Mouse (Mus musculus): ENCODE data around the gene Epb41l4b.

Gene Epb41l4b

DNA sequence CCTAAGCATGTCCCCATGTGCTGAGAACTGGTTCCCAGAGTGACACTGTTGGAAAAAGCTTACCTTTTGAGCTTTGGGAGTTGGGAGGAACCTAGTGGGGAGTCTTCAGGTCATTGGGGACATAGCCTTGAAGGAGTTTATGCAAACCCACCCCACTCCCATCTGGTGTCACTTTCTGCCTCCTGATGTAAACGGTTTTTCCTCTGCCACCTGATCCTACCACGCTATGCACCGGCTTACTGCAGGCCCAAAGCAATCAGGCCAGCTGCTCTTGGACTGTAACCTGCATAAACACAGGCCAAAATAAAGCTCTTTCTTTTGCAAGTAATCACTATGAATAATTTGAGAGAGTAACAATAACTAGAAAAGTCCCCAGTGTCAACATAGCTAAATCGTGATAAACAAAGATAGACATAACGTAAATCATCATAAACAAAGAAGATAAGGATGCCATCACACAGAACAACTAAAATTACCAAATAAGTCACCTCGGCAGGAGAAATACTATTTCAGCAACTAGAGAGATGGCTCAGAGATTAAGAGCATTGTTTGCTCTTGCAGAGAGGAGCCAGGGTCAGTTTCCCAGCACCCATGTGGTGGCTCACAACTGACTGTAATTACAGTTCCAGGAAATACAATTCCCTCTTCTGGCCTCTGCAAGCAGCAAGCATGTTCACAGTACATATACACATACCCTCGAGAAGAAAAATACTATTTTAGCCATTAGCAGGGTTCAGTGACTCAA, 29.6 kb downstream of the Epb41l4b start:
- DNase-seq: no peak

DNA sequence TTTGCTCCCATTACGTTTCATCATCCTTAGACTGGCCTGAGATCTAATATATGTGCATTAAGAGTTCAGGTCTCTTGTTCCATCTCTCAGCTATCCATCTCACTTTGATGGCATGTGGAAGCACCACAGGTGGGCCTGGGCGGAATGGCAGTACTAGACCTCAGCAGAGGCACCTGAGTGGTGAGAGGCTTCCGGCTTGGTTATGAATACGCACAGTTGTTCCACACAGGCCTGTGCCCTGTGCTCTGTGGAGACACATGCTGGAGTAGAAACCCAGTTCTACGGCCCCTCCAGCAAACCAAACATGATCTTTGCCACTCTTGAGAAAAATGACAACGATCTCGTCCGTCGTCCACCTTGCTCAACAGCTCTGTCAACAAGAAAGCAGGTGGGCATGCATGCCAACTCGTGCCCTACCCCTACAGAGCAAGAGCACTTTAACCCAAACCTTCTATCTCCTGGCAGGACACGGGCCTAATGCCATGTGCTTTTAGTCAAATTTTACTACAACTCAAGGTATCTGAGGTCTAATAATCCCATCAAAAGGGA, 31.2 kb downstream of the Epb41l4b start:
- DNase-seq: no peak

DNA sequence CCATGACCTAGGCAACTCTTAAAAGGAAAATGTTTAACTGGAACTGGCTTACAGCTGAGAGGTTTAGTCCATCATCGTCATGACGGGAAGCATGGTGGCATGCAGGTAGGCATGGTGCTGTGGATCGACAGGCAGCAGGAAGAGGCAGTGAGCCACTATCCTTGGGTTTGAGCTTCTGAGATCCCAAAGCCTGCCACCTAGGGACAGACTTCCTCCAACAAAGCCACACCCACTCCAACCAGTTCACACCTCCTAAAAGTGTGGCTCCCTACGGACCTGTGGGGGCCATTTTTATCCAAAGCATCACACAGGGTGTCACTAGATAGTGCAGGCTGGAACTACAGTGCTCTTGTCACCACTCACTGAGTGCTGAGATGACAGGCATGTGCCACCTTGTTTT, 31.8 kb downstream of the Epb41l4b start:
- no peak for DNase-seq

DNA sequence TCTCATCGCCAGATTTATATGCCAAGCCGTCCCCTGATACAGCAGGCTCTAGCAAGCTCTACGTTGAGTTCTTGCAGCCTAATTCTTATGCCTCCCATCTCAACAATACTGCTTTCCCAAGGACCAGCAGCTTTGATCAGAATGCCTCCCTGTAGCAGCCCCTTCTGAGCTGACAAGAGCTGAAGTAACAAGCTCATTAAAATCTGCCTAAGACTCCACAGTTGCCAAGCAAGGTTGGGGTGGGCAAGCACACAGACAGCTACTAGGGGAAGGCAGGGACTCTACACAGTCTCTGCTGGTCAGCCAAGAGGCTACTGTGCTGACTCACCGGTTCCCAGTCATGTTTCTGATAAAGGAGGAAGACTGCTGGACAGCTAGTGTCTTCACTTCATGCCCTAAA, 33.7 kb downstream of the Epb41l4b start:
- DNase-seq: no peak

DNA sequence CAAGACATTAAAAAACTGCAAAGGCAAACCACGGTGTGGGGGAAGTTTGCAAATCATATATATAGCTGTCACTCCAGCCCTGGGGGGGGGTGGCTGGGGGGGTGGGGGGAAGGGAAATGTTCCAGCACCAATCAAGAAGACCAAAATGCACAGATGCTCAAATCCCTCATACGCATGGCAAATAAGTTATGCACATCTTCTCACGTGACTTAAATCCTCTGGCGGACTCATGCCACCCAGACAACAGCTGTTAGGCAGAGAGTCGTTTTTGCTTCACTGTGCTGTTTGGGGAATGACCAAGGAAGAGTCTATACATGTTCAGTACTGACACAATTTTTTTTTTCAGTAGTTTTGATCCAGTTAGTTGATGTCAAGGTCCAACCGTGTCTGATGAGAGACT, 37.9 kb downstream of the Epb41l4b start:
- DNase-seq: no peak

DNA sequence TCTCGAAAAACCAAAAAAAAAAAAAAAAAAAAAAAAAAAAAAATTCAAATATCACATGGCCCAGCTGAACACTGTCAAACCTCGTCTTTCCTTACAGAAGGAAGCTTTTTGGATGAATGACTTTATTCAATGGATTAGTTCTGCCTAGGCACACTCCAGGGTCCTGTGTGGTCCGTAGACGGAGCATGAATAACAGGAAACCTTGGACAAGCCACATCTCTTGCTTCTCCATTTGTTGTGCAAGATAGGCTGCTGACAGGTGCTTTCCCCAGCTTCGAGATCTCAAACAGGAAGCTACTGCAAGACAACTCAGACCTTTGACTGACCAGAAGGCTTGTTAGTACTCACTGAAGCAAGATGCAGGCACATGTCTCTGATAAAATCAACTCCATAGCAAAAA, 39.4 kb downstream of the Epb41l4b start:
- no peak for DNase-seq

DNA sequence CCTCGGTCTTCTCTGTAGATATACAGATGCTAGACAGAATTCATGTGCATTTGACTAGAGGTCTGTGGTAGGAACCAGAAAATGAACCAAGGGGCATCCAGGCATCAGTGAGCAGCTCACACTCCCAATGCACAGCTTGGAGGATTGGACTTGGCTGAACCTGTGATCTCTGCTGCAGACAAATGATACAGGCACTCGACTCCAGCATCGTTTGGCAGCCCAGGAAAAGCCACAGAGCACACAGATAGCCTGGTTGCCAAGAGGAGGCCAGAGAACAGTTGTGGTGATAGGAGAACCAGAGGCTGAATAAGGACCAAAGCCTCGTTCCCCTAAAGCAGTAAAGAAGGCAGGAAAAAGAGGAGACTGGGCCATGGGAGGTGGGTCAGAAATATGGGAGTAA, 42.1 kb downstream of the Epb41l4b start:
- no peak for DNase-seq

DNA sequence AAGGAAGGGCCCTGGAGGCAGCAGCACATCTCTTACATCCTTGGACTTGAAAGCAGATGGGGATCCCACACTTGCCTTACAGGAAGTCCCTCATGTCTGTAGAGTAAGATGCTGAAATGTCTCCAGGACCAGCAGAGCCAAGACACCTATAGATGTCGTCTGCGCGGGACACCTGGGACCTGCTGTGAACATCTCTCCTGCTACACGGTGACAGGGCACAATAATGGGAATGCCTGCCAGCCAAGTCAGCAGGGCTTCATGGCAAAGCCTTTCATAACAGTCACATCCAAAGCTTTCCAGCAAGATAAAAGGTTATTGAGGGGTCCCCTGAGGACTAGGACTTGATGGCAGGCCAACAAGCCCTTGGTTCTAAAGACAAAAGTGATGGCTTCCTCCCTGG, 45.8 kb downstream of the Epb41l4b start:
- DNase-seq: peak; percentile 65

DNA sequence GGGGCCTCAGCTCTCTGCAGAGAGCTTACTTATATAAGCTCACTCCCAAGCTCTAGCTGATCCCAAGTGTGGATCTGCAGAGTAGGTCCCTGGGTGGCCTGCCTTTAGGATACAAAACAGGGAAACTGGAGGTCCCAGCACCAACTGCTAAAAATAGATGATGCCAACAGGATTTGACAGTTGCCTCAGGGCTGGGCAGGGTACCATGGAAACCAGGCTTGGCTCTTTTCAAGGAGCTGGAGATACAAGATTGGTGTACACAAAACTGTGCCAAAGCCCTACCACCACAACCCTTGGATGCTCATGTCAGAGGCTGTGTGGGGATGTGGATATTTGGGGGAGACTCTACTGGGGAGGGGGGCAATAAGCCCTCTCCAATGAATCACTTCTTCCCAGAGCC, 47.7 kb downstream of the Epb41l4b start:
- DNase-seq: peak; percentile 68

DNA sequence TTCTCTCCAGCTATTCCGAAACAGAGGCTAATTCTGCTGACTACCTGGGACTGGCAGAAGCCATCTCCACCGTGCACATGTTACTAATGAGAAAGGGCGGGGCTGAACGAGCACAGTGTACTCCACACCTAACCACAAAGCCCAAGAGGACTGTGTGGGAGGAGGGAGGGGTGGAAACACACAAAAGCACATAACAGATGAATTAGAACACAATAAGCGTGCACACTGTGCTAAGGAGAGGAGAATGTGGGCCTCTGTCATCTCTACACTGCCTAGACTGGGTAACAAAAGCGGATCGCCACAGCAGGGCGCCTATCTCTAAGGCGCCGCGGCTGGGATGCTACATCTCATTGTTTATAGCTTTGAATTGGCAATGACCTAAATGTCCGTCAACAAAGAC, 51.9 kb downstream of the Epb41l4b start:
- DNase-seq: no peak

DNA sequence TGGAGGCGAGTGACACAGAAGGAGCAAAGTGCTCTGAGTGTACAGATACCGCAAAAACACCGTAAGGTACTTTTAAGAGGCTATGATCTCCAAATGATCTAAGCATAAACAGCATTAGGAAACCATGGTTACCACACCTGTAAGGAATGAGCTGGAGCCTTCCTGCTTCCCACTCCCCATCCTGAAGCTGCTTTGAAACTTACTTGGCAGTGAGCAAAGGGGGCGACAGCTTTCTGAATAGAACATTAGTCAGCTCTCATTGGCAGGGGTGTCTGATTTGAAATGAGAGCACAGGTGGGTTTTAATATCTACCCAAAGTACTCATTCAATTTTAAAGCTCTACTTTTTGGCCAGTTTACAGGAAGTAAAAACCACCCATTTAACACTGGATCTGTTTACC, 54.9 kb downstream of the Epb41l4b start:
- no peak for DNase-seq

DNA sequence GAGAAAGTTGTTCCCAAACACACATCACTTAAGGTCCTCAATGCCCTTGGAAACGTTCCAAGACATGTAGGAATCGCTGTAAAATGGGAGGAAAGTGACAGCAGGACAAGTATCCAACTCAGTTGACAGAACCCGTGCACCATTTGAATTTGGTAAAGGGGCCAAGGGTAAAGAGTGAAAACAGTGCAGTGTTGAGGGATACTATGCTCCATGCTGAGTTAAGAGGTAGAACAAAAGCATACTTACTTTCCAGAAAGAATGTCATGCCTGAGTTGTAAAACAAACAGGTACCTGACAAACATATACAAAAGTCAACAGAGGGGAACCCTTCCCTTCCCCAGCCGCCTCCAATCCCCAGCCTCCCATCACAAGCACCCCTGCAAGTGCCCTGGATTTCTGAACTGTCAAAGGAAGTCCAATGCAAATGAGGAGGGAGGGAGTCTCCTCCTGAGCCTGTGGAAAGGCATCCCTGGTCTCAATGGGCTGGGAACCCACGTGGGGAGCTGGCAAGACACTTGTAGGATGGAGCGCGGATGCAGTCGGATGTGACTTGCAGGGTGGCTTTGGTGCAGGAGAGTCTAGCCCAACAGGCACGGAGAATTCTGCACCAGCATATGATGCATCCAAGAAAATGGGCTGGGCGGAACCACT, 57.4 kb downstream of the Epb41l4b start:
- DNase-seq: no peak

DNA sequence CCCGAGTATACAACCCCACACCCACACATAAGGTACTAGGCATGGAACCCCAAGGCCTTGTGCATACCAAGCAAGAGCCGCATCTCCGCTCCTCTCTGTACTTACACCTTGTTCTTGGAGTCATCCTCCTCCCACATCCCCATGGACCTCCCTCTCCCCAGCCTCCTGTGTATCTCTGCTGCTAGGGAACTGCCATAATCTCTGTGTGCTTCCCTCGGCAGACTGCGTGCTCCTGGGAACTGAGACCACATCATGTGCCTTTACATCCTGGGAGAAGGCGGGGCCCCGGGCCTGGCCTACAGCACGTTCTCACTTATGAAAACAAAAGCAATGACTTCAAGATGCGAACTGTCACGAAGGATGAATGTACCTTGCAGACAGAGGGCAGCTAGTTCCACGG, 59.6 kb downstream of the Epb41l4b start:
- DNase-seq: no peak

DNA sequence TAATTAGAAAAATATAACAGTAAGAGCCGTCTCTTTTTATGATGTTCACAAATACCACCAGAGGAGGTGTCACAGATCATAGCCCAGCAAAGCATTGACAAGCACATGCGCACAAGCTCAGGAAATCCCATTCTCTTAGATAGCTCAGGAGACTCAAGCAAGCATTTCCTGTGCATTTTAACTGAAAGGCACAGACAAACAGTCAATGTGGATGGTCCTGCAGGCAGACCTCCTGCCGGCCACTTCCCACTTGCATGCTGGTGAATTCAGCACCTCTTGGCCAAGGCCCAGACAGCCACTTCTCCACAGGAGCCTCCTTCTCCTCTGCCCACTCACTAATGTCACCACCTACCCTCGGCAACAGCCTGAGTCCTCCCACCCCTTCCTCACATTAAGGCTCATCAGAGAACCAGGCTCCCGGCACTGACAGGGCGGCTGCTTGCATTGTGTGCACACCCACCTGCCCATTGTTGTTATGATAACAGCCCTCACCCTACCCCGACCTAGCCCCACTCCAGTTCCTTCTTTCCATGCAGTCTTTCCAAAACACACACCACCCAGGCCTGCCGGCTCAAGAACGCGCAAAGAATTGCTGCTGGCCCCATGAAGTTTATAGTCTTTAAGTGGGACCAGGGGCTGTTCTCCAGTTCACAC, 60.3 kb downstream of the Epb41l4b start:
- DNase-seq: no peak

DNA sequence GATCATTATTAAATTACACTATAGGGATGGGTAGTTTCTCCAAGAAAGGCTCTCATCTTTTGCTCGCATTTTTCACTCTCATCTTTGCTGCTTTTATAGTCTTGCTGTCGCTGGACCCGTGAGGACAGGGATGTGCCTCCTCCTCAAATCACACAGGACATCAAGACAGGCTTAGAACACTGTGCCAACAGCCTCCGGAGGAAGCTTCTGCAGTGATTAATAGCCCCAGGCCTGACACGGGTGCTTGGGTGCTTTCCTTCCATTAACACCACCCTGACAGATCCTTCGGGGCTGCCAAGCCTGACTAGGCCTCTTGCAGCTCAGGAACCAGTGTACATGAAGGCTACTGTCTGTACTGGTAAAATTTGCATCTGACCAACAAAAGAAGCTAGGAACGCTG, 61.8 kb downstream of the Epb41l4b start:
- no peak for DNase-seq

DNA sequence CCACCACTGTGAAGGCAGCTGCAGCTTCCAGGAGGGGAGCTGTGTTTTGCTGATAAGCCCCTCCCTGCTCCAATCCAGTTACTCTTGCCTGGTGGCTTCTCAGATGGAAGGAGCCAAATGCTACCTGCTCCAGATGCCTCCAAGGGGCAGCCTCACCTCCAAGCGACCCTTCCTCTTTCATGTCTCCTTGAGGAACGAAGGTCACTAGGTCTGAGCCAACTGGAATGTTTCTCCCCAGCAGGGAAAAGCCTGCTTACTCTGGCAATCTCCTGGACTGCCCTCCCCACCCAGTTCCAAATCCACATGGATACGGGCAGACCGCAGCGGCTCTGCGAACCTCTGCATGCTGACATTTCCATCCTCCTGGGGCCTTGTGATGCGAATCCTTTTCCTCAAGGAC, 69.4 kb downstream of the Epb41l4b start:
- DNase-seq: no peak

DNA sequence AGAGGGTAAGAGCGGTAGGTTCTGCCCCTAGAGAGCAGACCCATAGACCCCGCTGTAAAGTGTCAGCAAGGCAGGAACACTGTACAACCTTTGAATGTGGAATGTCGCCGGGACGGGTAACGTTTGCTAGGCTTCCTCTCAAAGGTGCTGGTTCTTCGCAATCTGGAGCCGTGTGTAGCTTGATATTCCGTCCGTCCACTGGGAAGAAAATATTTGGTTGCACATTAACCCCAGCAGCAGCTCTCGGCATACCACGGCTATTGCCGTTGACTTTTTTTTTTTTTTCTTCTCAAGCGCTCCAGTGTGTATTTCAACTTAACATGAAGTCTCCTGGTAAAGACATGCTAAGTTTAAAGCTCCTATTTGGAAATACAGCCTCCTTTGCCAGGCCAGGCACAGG, 70.1 kb downstream of the Epb41l4b start:
- DNase-seq: no peak

DNA sequence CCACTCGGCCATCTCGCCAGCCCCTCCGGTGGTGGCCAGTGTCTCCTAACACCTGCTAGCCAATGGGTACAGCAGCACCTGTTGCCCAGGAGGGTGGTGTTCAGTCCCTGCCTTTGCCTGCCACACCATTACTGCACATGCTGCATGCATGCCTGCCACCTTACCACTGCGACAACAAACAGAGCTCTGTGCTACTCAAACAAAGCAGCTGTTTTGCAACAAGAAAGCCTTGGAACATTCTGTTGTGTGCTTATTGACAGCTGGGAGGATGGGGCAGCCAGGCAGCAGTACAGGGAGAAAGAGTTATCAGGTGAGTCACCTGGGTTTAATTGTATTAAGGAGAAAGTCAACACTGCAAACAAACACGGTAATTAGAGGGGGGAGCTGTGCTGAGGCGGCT, 72.6 kb downstream of the Epb41l4b start:
- no peak for DNase-seq

DNA sequence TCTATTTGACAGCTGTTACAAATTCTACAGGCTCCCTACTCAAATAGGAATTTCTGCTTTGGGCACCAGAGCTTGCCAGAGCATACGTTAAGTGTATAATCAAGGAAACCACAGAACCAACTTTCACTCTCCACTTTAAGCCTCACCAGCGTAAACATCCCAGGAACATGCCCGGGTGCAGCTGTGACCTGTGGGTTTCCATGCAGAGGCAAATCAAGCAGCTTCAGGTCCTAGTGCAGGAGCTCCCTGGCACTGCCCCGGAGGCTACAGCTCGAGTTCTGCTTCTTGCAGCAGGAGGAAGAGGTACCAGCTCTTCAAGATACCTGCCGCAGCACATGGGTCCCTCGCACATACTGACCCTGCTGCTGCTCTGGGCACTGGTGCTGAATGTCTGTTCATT, 74.8 kb downstream of the Epb41l4b start:
- DNase-seq: no peak

DNA sequence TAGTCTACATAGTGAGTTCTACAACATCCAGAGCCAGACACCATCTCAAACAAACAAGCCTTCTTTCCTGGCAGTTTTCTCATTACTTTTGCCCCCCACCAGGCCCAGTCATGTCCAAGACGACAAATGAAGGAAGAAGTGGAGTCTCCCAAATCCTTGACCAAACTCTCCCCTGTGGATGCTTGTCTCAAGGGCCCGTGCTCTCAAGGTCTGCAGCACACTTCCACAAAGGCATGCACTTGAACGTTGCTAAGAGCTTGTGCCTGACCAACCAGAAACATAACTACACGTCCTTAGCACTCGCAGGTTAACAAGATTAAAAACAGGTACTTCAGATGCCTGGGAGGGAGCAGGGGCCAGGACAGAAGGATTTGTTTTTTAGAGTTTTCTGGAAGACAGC, 75.4 kb downstream of the Epb41l4b start:
- DNase-seq: no peak

DNA sequence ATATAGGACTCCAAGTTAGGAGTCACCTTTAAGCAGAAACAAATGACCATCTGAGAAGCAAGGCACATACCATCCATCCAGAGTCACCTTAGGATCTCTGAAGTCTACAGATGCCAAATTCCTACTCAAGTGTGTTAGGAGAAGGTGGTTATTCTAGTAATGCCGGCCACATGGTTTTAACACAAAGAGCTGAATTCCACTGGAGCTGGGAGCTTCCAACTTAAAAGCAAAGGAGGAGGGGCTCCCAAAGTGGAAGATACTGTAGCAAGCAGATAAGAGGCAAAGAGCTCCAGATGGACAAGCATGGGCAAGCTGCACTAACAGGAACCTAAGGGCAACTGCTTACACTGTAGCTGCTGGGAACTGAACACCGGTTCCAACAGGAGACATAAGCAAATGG, 76.3 kb downstream of the Epb41l4b start:
- DNase-seq: no peak

DNA sequence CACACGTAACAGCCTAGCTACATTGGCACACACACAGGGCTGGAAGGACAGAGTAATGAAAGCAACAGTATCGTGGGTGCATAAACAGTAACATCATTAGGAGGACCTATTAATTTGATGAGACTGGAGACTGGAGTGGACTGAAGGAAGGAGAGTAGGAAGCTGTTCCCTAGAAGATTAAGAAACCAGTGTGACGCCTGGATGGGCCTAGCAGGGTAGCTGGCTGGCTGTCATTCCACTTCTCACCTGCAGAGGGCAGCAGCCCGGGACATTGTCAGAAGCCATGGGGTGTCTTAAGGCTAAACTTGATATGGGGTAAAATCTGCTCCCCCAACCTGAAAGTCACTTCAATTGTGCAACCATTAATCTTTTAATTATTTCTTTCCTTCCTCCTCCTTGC, 78.0 kb downstream of the Epb41l4b start:
- peak; percentile 91 for DNase-seq

DNA sequence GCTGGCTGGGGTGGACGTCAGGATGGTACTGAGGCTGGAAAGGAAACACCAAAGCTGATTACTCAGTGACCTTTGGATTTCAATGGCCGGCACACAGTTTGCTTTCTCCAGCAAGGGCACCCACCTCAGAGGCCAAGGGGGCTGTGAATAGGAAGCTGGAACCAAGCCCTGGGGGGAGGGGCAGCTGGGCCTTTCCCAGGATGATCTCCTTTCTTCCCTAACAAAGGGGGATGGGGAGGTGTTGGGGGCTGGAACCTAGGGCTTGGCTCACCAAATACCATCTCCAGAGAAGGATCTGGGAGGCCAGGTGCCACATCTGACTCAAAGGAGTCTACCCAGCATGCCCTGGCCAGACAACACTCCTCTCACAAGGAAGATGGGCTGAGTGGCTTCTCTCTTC, 78.4 kb downstream of the Epb41l4b start:
- no peak for DNase-seq

DNA sequence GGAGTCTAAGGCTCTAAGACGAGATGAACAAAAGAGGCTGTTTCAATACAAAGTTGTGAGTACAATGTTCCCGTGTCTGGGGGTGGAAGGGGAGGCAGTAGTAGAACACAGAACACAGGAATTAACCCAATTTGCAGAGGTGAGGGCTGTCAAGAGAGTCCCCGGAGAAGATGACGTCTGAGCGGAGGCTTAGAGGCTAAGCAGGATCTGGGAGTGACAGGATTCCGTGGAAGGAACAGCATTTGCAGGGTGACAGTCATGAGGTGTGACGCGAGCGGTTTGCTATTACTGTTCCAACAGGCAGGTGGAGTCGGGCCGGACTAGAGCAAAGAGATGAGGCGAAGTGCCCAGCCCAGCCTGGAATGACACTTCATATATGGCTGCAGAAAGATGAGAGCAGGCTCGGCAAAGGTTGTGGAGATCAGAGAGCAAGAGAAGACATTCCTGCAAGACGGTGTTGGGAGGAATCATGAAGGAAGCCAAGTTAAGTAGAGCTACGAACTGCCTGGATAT, 82.9 kb downstream of the Epb41l4b start:
- DNase-seq: no peak

Measured in cerebellum, adult 9-10 months (tissue).